27 mouse cellular contexts compared by ENCODE assay signal in the genomic region with DNA sequence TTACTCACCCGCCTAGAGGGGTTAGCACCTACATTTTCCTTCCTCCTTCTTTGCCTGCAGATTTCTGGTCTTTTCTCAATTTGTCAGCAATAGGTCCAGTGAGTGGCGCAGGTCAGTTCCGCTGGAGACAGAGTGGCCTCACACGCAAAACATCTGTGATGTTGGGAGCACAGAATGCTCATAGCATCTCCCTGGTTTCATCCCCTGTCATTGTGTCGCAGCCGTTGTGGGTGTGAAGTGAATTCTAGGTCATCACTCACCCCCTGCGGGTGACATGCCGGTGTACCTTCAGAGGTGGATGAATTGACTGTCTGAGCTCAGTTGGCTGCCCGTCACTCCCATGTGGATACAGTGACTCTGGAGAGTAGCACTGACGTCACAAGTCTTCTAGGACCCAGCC. TPM values are rescaled to one million over a fixed set of nuclear protein-coding genes. Genes with fewer than 3 reads are reported as not detected.
DNase-seq lines count a peak whose midpoint lies in the region; ATAC-seq and TF ChIP-seq lines count a peak whose summit lies in the region.
"Had no signal": no experiment of that assay in that cellular context is flagged by ENCODE, and none has a peak within 500 bp of the region (broad histone marks: within the 10 kb centered on the region; RNA-seq: fewer than 3 reads in every experiment).

No protein-coding gene starts in this region.

- DNase-seq in forebrain, embryonic 11.5 days (ENCODE audit: low spot score): peak; percentile 41
- no peak for DNase-seq in forebrain, postnatal 0 days
- DNase-seq in heart, adult 11 months: peak; percentile 80
- DNase-seq in heart, postnatal 14 days: no peak
- peak; percentile 69 for DNase-seq in midbrain, embryonic 11.5 days (ENCODE audit: low spot score, missing footprints)
- no peak for DNase-seq in midbrain, embryonic 14.5 days
- peak; percentile 21 for DNase-seq in limb, embryonic 10.5 days (ENCODE audit: low spot score)
- DNase-seq in kidney, postnatal 14 days: no peak
- DNase-seq: adrenal gland, adult 2 months; adrenal gland, adult 8-10 months; adrenal gland, postnatal 10 days; adrenal gland, postnatal 14 days; adrenal gland, postnatal 25 days; adrenal gland, postnatal 36 days; B cell, adult 2 months; cerebellum, adult 11 months; cerebellum, adult 11-12 months had no signal

- WGBS in forebrain, embryonic 11.5 days: 90% methylated on average over 10 of the region's 10 CpGs
- 87% methylated on average over 10 of the region's 10 CpGs for WGBS in forebrain, postnatal 0 days
- 89% methylated on average over 10 of the region's 10 CpGs for WGBS in midbrain, embryonic 11.5 days
- 87% methylated on average over 10 of the region's 10 CpGs for WGBS in midbrain, embryonic 14.5 days
- WGBS in limb, embryonic 10.5 days: 78% methylated on average over 10 of the region's 10 CpGs

- no peak for ATAC-seq in forebrain, embryonic 11.5 days (replicated peaks; ENCODE audit: low FRiP score)
- ATAC-seq in forebrain, postnatal 0 days: no peak
- ATAC-seq in midbrain, embryonic 11.5 days (ENCODE audit: low FRiP score): no peak
- no peak for ATAC-seq in midbrain, embryonic 14.5 days (ENCODE audit: low FRiP score, low TSS enrichment)
- ATAC-seq: activated CD4-positive, CD25-positive, alpha-beta regulatory T cell, adult 4 months; CD4-positive, CD25-positive, alpha-beta regulatory T cell, adult 4 months; Patski had no signal

- TF ChIP-seq CTCF in forebrain, postnatal 0 days (IDR thresholded peaks at IDR 0.05; ENCODE audit: low read depth): no peak

- intact Hi-C loops in heart, postnatal 14 days (cut with DNase I): loop anchor here (5.0 kb wide), 1 partner anchor 49 kb away; no protein-coding TSS in a partner anchor

- H3K9ac ChIP-seq in forebrain, embryonic 11.5 days (ENCODE audit: low read length): no peak overlapping the region
- H3K9ac ChIP-seq in forebrain, postnatal 0 days: no peak overlapping the region
- H3K9ac ChIP-seq in midbrain, embryonic 11.5 days (ENCODE audit: low read length): no peak overlapping the region
- H3K9ac ChIP-seq in midbrain, embryonic 14.5 days (replicated peaks; ENCODE audit: low read length): no peak overlapping the region

- no peaks in the 10 kb centered on the region for H3K36me3 ChIP-seq in forebrain, embryonic 11.5 days (ENCODE audit: control insufficient read depth, insufficient read depth, low read length)
- no peaks in the 10 kb centered on the region for H3K36me3 ChIP-seq in forebrain, postnatal 0 days (ENCODE audit: insufficient read depth)
- no peaks in the 10 kb centered on the region for H3K36me3 ChIP-seq in midbrain, embryonic 11.5 days (ENCODE audit: control insufficient read depth, insufficient read depth, low read length)
- no peaks in the 10 kb centered on the region for H3K36me3 ChIP-seq in midbrain, embryonic 14.5 days (ENCODE audit: control insufficient read depth, insufficient read depth, low read length)
- H3K36me3 ChIP-seq in limb, embryonic 10.5 days: no peaks in the 10 kb centered on the region
- H3K36me3 ChIP-seq: G1E had no signal

- H3K9me3 ChIP-seq in forebrain, embryonic 11.5 days (ENCODE audit: control insufficient read depth, low read length): no peaks in the 10 kb centered on the region
- no peaks in the 10 kb centered on the region for H3K9me3 ChIP-seq in forebrain, postnatal 0 days (ENCODE audit: low read length)
- H3K9me3 ChIP-seq in midbrain, embryonic 11.5 days (ENCODE audit: control insufficient read depth, low read length): no peaks in the 10 kb centered on the region
- no peaks in the 10 kb centered on the region for H3K9me3 ChIP-seq in midbrain, embryonic 14.5 days (ENCODE audit: control insufficient read depth, low read length)
- no peaks in the 10 kb centered on the region for H3K9me3 ChIP-seq in limb, embryonic 10.5 days (replicated peaks)

- no peak overlapping the region for H3K27ac ChIP-seq in forebrain, embryonic 11.5 days (ENCODE audit: low read depth, low read length)
- H3K27ac ChIP-seq in forebrain, postnatal 0 days (ENCODE audit: low read depth, low read length): no peak overlapping the region
- H3K27ac ChIP-seq in midbrain, embryonic 11.5 days (ENCODE audit: low read depth, low read length): no peak overlapping the region
- H3K27ac ChIP-seq in midbrain, embryonic 14.5 days (replicated peaks; ENCODE audit: low read depth, low read length): no peak overlapping the region
- no peak overlapping the region for H3K27ac ChIP-seq in limb, embryonic 10.5 days

- H3K4me3 ChIP-seq in forebrain, embryonic 11.5 days (ENCODE audit: low read depth, low read length): no peak overlapping the region
- H3K4me3 ChIP-seq in forebrain, postnatal 0 days (ENCODE audit: low read depth, low read length): no peak overlapping the region
- no peak overlapping the region for H3K4me3 ChIP-seq in midbrain, embryonic 11.5 days (ENCODE audit: low read depth, low read length)
- no peak overlapping the region for H3K4me3 ChIP-seq in midbrain, embryonic 14.5 days (replicated peaks; ENCODE audit: low read depth, low read length)
- no peak overlapping the region for H3K4me3 ChIP-seq in limb, embryonic 10.5 days

- no peaks in the 10 kb centered on the region for H3K27me3 ChIP-seq in forebrain, embryonic 11.5 days (ENCODE audit: control insufficient read depth, insufficient read depth, low read length)
- H3K27me3 ChIP-seq in forebrain, postnatal 0 days (ENCODE audit: insufficient read depth, low read length): no peaks in the 10 kb centered on the region
- no peaks in the 10 kb centered on the region for H3K27me3 ChIP-seq in midbrain, embryonic 11.5 days (ENCODE audit: control insufficient read depth, insufficient read depth, low read length)
- no peaks in the 10 kb centered on the region for H3K27me3 ChIP-seq in midbrain, embryonic 14.5 days (ENCODE audit: control insufficient read depth, insufficient read depth, low read length)
- H3K27me3 ChIP-seq in limb, embryonic 10.5 days (ENCODE audit: low read depth, poor library complexity, severe bottlenecking): no peaks in the 10 kb centered on the region

- H3K4me2 ChIP-seq in forebrain, embryonic 11.5 days (ENCODE audit: low read depth, low read length, severe bottlenecking): no peak overlapping the region
- no peak overlapping the region for H3K4me2 ChIP-seq in forebrain, postnatal 0 days (ENCODE audit: low read depth)
- no peak overlapping the region for H3K4me2 ChIP-seq in midbrain, embryonic 11.5 days
- no peak overlapping the region for H3K4me2 ChIP-seq in midbrain, embryonic 14.5 days (ENCODE audit: low read length)

- no peaks in the 10 kb centered on the region for H3K4me1 ChIP-seq in forebrain, embryonic 11.5 days (replicated peaks; ENCODE audit: control insufficient read depth, insufficient read depth, low read length)
- H3K4me1 ChIP-seq in forebrain, postnatal 0 days (ENCODE audit: insufficient read depth): no peaks in the 10 kb centered on the region
- H3K4me1 ChIP-seq in midbrain, embryonic 11.5 days (ENCODE audit: control insufficient read depth, insufficient read depth, low read length): no peaks in the 10 kb centered on the region; the same call in 1 of the 2 replicates
- H3K4me1 ChIP-seq in midbrain, embryonic 14.5 days (ENCODE audit: control insufficient read depth, insufficient read depth, low read length): 0 out of 2 replicates have a peak, but pooled peaks cover 3% of the 10 kb centered on the region
- peaks cover under 1% of the 10 kb centered on the region; the same call in 1 of the 2 replicates for H3K4me1 ChIP-seq in limb, embryonic 10.5 days

RNA-seq across cellular contexts. Expression of gene Fcrl6, which starts 9.0 kb away (rescaled TPM):
- polyA plus RNA-seq in forebrain, embryonic 11.5 days (2014; fragmentation: Nextera tagmentation; extraction: Ambion mirVana): 0.19 TPM in 1 of 2 replicates, not detected in the other
- total RNA-seq in forebrain, postnatal 0 days (2014; rRNA removed): not detected in 2 replicates
- polyA plus RNA-seq in forebrain, postnatal 0 days (2015; fragmentation: Nextera tagmentation; extraction: Ambion mirVana): 0.18 TPM in 1 of 2 replicates, not detected in the other
- not detected for total RNA-seq in heart, postnatal 14 days (2021)
- 0.12 and 0.20 TPM in 2 replicates for polyA plus RNA-seq in midbrain, embryonic 11.5 days (2014; fragmentation: Nextera tagmentation; extraction: Ambion mirVana)
- polyA plus RNA-seq in midbrain, embryonic 14.5 days (2014; fragmentation: Nextera tagmentation; extraction: Ambion mirVana): 0.14 TPM in 1 of 2 replicates, not detected in the other
- 0.21 and 0.58 TPM in 2 replicates for polyA plus RNA-seq in limb, embryonic 10.5 days (2016; fragmentation: Nextera tagmentation; extraction: Ambion mirVana)
- total RNA-seq: adrenal gland, adult 18-20 months; adrenal gland, adult 2 months; adrenal gland, adult 8-10 months; adrenal gland, postnatal 10 days; adrenal gland, postnatal 14 days; adrenal gland, postnatal 25 days; adrenal gland, postnatal 36 days; adrenal gland, postnatal 4 days; CH12.LX; ES-E14; G1E; MEL had no signal
- polyA plus RNA-seq: activated CD4-positive, CD25-positive, alpha-beta regulatory T cell, adult 4 months; adrenal gland, adult 2 months; C2C12; CD4-positive, CD25-positive, alpha-beta regulatory T cell, adult 4 months; G1E; Patski had no signal

RNA-seq across cellular contexts. Expression of gene Slamf8, which starts 20.9 kb away (rescaled TPM):
- not detected in 2 replicates for polyA plus RNA-seq in forebrain, embryonic 11.5 days (2014; fragmentation: Nextera tagmentation; extraction: Ambion mirVana)
- not detected in 2 replicates for total RNA-seq in forebrain, postnatal 0 days (2014; rRNA removed)
- 0.08 TPM in 1 of 2 replicates, not detected in the other for polyA plus RNA-seq in forebrain, postnatal 0 days (2015; fragmentation: Nextera tagmentation; extraction: Ambion mirVana)
- total RNA-seq in heart, postnatal 14 days (2021): under 1 TPM in 1 of 2 experiments, not detected in 1; 0.17 TPM
- not detected in 2 replicates for polyA plus RNA-seq in midbrain, embryonic 11.5 days (2014; fragmentation: Nextera tagmentation; extraction: Ambion mirVana)
- 0.42 TPM in 1 of 2 replicates, not detected in the other for polyA plus RNA-seq in midbrain, embryonic 14.5 days (2014; fragmentation: Nextera tagmentation; extraction: Ambion mirVana)
- 0.11 TPM in 1 of 2 replicates, not detected in the other for polyA plus RNA-seq in limb, embryonic 10.5 days (2016; fragmentation: Nextera tagmentation; extraction: Ambion mirVana)
- total RNA-seq: adrenal gland, postnatal 14 days; ES-E14; MEL had no signal
- polyA plus RNA-seq: C2C12, G1E, Patski had no signal

RNA-seq across cellular contexts. Expression of gene Dusp23, which starts 21.5 kb away (rescaled TPM):
- polyA plus RNA-seq in forebrain, embryonic 11.5 days (2014; fragmentation: Nextera tagmentation; extraction: Ambion mirVana): 7.7 and 8.4 TPM in 2 replicates
- 1.9 and 3.0 TPM in 2 replicates for total RNA-seq in forebrain, postnatal 0 days (2014; rRNA removed)
- polyA plus RNA-seq in forebrain, postnatal 0 days (2015; fragmentation: Nextera tagmentation; extraction: Ambion mirVana): 8.0 and 8.9 TPM in 2 replicates
- total RNA-seq in heart, postnatal 14 days (2021): 1 to 10 TPM; 7.4 to 9.3 TPM
- polyA plus RNA-seq in midbrain, embryonic 11.5 days (2014; fragmentation: Nextera tagmentation; extraction: Ambion mirVana): 6.5 and 7.4 TPM in 2 replicates
- polyA plus RNA-seq in midbrain, embryonic 14.5 days (2014; fragmentation: Nextera tagmentation; extraction: Ambion mirVana): 6.3 and 8.7 TPM in 2 replicates
- polyA plus RNA-seq in limb, embryonic 10.5 days (2016; fragmentation: Nextera tagmentation; extraction: Ambion mirVana): 8.6 and 12.0 TPM in 2 replicates
- total RNA-seq: G1E had no signal
- polyA plus RNA-seq: G1E had no signal

RNA-seq across cellular contexts. Expression of gene Vsig8, which starts 55.6 kb away (rescaled TPM):
- polyA plus RNA-seq in forebrain, embryonic 11.5 days (2014; fragmentation: Nextera tagmentation; extraction: Ambion mirVana): 0.17 TPM in 1 of 2 replicates, not detected in the other
- 0.71 and 1.0 TPM in 2 replicates for total RNA-seq in forebrain, postnatal 0 days (2014; rRNA removed)
- 0.45 and 0.67 TPM in 2 replicates for polyA plus RNA-seq in forebrain, postnatal 0 days (2015; fragmentation: Nextera tagmentation; extraction: Ambion mirVana)
- total RNA-seq in heart, postnatal 14 days (2021): under 1 TPM in 1 of 2 experiments, not detected in 1; 0.15 TPM
- polyA plus RNA-seq in midbrain, embryonic 11.5 days (2014; fragmentation: Nextera tagmentation; extraction: Ambion mirVana): 0.08 and 0.11 TPM in 2 replicates
- polyA plus RNA-seq in midbrain, embryonic 14.5 days (2014; fragmentation: Nextera tagmentation; extraction: Ambion mirVana): 0.22 TPM in 1 of 2 replicates, not detected in the other
- 0.13 TPM in 1 of 2 replicates, not detected in the other for polyA plus RNA-seq in limb, embryonic 10.5 days (2016; fragmentation: Nextera tagmentation; extraction: Ambion mirVana)
- total RNA-seq: adrenal gland, postnatal 14 days; G1E; MEL had no signal
- polyA plus RNA-seq: activated CD4-positive, CD25-positive, alpha-beta regulatory T cell, adult 4 months; C2C12; CD4-positive, CD25-positive, alpha-beta regulatory T cell, adult 4 months; G1E had no signal

Comparison
In these comparisons a context has a peak if more than half of its experiments do, and no peak if none do; other contexts are left out.
1. DNase-seq: peak in forebrain, embryonic 11.5 days (single experiment), heart, adult 11 months (single experiment), midbrain, embryonic 11.5 days (single experiment) and limb, embryonic 10.5 days (single experiment); none in forebrain, postnatal 0 days (single experiment), heart, postnatal 14 days (0 of 2), midbrain, embryonic 14.5 days (single experiment) and kidney, postnatal 14 days (single experiment).